Mouse (Mus musculus) kidney, adult 2 months (tissue): ENCODE results near the gene Serpina3n.

Experiments
- CTCF ChIP-seq: fragments of 200-500 bp; conservative IDR thresholded peaks from 2 replicates; pipeline ENCODE4 v1.5.1; 2011; ENCODE audit warnings: low read depth, mild to moderate bottlenecking, control low read depth, low read length, moderate library complexity, mixed read lengths; ENCODE audit not compliant: insufficient read depth, insufficient read length
- POLR2A ChIP-seq: fragments of 200-500 bp; IDR thresholded peaks from one replicate; pipeline ENCODE4 v1.6.1; 2011; ENCODE audit warnings: low read depth, low read length, control low read depth

DNA sequence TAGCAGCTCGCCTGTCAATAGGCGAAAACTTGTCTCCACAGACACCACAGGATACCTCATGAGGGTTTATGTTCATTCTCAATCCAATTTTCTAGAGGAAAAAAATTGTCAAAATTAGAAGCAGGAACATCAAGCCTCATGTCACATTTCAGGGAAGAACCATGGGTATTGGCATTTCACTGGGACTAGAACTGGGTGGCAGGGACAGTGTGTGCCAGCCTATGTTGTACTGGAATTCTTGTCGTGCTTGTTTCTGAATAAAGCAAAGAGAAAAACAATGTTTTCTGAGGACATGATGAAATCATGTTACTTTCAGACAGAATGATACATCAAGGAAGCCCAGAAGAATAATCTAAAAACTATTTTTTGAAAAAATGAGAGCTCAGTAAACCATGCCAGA is 19.1 kb downstream of the Serpina3n start:
- TF ChIP-seq CTCF (no peak), POLR2A (no peak)
